Mouse (Mus musculus): ENCODE measurements at regions not wholly inside any gene's neighbourhood (a gene's known extent, or its start where the extent isn't known, plus 50 kb on each side); places are given as distances from the start of the nearest gene placed in this dataset.

DNA sequence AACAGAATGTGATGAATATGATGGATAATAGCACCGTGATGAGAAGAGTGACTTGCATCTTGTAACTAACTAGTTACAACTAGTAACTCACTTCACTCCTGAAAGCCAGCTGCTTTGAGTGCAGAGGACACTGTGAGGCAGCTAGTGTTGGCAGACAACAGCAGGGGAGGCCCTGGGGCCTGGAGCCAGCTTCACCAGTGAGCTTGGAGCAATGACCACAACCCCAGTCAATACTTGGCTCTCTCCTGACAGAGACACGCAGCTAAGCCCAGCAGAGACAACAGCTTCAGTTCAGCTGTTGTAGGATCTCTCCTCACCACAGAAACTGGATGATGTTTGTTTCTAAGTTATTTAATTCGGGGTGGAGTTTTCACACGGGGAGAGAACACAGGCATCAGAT is 209.6 kb upstream of the N4bp1 start:
- H3K4me3 ChIP-seq (ENCODE audit: low read depth, low read length) = no peak overlapping the region
- H3K4me1 ChIP-seq (ENCODE audit: control insufficient read depth, insufficient read depth, low read length) = no peaks in the 10 kb centered on the region
- H3K4me2 ChIP-seq (ENCODE audit: low read depth) = no peak overlapping the region
- WGBS = 83% methylated on average over 4 of the region's 4 CpGs
- ATAC-seq (ENCODE audit: insufficient read depth, low FRiP score, low TSS enrichment) = no peak
- H3K36me3 ChIP-seq (ENCODE audit: control insufficient read depth, insufficient read depth, low read length) = no peaks in the 10 kb centered on the region
- no peak overlapping the region for H3K9ac ChIP-seq (ENCODE audit: low read length)
- H3K9me3 ChIP-seq (ENCODE audit: control insufficient read depth, low read length) = no peaks in the 10 kb centered on the region
- no peaks in the 10 kb centered on the region for H3K27me3 ChIP-seq (ENCODE audit: control insufficient read depth, insufficient read depth, low read length)
- no peak for DNase-seq (ENCODE audit: low spot score)
- no peak overlapping the region for H3K27ac ChIP-seq (ENCODE audit: low read depth, low read length)

DNA sequence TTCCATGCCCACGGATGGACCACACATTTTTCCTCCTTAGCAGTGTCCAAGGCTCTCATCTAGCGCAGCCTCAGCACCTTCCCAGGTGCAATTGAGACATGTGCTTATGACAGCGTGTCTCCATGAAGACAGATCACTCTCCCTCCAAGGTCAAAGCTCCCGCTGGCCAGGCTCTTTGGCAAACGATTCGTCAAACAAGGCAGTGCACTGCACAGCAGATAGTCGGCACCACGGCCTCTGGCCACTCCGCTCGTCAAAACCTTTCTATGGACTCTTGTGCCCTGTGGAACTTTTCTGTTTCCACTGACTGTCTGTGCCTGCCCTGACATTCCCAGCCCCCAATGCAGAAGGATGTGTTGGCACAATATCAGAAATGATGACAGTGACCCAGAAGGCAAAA is 208.7 kb upstream of the N4bp1 start:
- Histone ChIP-seq H3K4me2 (ENCODE audit: low read depth) (no peak overlapping the region), H3K27ac (ENCODE audit: low read depth, low read length) (0 out of 2 replicates have a peak overlapping the region, but pooled peaks have one; percentile 8), H3K9ac (ENCODE audit: low read length) (no peak overlapping the region), H3K4me3 (ENCODE audit: low read depth, low read length) (no peak overlapping the region), H3K4me1 (ENCODE audit: control insufficient read depth, insufficient read depth, low read length) (no peaks in the 10 kb centered on the region), H3K36me3 (ENCODE audit: control insufficient read depth, insufficient read depth, low read length) (no peaks in the 10 kb centered on the region), H3K9me3 (ENCODE audit: control insufficient read depth, low read length) (no peaks in the 10 kb centered on the region), H3K27me3 (ENCODE audit: control insufficient read depth, insufficient read depth, low read length) (no peaks in the 10 kb centered on the region)
- ATAC-seq (ENCODE audit: insufficient read depth, low FRiP score, low TSS enrichment) (no peak), DNase-seq (ENCODE audit: low spot score) (no peak)
- 66% methylated on average over 10 of the region's 10 CpGs for WGBS

DNA sequence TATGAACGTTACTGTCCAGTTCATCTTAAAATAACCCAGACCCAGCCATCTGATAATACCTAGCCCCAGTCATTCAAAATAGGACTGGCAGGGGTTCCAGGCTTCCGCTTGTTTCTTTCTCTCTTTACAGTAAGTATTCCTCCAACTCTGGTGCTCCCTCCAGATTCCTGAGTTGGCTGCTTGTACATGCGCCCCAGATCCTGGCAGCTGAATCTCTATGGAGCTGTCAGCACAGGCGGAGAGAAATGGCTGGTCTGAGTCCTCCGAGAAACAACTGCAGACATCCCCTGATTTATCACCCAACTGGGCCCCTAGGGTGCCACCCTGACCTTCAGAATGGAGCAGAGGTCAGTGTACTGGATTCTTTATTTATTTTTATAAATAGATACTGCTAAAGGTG is 208.0 kb upstream of the N4bp1 start:
- Histone ChIP-seq H3K36me3 (ENCODE audit: control insufficient read depth, insufficient read depth, low read length) (no peaks in the 10 kb centered on the region), H3K27me3 (ENCODE audit: control insufficient read depth, insufficient read depth, low read length) (no peaks in the 10 kb centered on the region), H3K4me1 (ENCODE audit: control insufficient read depth, insufficient read depth, low read length) (no peaks in the 10 kb centered on the region), H3K4me2 (ENCODE audit: low read depth) (no peak overlapping the region), H3K9me3 (ENCODE audit: control insufficient read depth, low read length) (no peaks in the 10 kb centered on the region), H3K27ac (ENCODE audit: low read depth, low read length) (no peak overlapping the region), H3K9ac (ENCODE audit: low read length) (no peak overlapping the region), H3K4me3 (ENCODE audit: low read depth, low read length) (no peak overlapping the region)
- DNase-seq (ENCODE audit: low spot score) (no peak), ATAC-seq (ENCODE audit: insufficient read depth, low FRiP score, low TSS enrichment) (no peak)
- 66% methylated on average over 5 of the region's 5 CpGs for WGBS

DNA sequence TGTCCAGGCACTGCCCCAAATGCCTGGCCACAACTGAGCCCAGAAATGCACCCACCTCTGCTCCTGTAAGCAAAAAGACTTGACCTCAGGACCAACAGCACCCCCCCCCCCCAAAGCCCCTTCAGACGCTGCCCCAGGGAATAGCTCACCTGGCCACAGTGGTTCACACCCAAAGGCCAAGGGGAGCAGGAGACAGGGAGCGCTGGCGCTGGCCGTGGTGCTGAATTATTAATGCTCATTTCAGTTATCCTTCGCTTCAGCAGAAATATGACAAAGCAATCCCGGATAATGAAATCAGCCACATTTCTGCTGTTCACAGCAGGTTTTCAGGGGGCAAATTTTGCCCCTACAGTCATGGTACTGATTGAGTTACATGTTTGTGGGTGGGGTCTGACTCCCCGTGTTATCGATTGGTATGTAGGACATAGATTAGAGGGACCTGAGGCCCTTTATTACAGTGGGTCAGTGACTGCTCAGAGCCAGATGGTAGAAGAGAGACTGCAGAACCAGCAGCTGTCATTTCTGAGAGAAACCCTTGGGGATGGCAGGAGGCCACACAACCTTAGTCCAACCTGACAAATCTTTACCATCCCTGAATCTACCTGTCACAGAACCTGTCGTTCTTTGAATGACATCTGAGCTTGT is 202.5 kb upstream of the N4bp1 start:
- Histone ChIP-seq H3K4me1 (ENCODE audit: control insufficient read depth, insufficient read depth, low read length) (no peaks in the 10 kb centered on the region), H3K4me3 (ENCODE audit: low read depth, low read length) (no peak overlapping the region), H3K4me2 (ENCODE audit: low read depth) (no peak overlapping the region), H3K36me3 (ENCODE audit: control insufficient read depth, insufficient read depth, low read length) (no peaks in the 10 kb centered on the region), H3K9me3 (ENCODE audit: control insufficient read depth, low read length) (no peaks in the 10 kb centered on the region), H3K9ac (ENCODE audit: low read length) (no peak overlapping the region), H3K27ac (ENCODE audit: low read depth, low read length) (no peak overlapping the region), H3K27me3 (ENCODE audit: control insufficient read depth, insufficient read depth, low read length) (no peaks in the 10 kb centered on the region)
- WGBS = 51% methylated on average over 9 of the region's 9 CpGs
- ATAC-seq (ENCODE audit: insufficient read depth, low FRiP score, low TSS enrichment) (no peak), DNase-seq (ENCODE audit: low spot score) (peak; percentile 68)

DNA sequence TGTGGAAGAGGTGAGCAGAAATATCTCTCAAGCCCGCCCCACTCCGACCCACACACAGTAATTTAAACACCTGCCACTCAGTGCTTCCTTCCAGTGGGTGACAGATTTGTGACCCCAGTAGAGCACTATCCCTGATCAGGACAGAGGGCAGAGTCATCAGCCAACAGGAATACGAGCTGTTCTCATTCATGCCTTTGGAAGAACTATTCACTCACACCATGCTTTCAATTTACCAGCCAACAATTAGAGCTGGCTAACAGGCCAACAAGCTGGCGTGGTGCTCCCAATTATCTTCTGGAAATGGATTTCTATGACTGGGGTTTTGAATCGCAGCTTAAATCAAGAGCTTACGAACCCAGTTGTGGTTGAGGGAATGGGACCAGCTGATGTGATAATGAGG is 193.2 kb upstream of the N4bp1 start:
- ATAC-seq (ENCODE audit: insufficient read depth, low FRiP score, low TSS enrichment) (no peak), DNase-seq (ENCODE audit: low spot score) (no peak)
- no peaks in the 10 kb centered on the region for H3K36me3 ChIP-seq (ENCODE audit: control insufficient read depth, insufficient read depth, low read length)
- WGBS = 67% methylated on average over 6 of the region's 6 CpGs
- no peak overlapping the region for H3K9ac ChIP-seq (ENCODE audit: low read length)
- H3K27ac ChIP-seq (ENCODE audit: low read depth, low read length) = no peak overlapping the region
- H3K4me2 ChIP-seq (ENCODE audit: low read depth) = no peak overlapping the region
- H3K4me1 ChIP-seq (ENCODE audit: control insufficient read depth, insufficient read depth, low read length) = no peaks in the 10 kb centered on the region
- no peaks in the 10 kb centered on the region for H3K27me3 ChIP-seq (ENCODE audit: control insufficient read depth, insufficient read depth, low read length)
- H3K9me3 ChIP-seq (ENCODE audit: control insufficient read depth, low read length) = no peaks in the 10 kb centered on the region
- no peak overlapping the region for H3K4me3 ChIP-seq (ENCODE audit: low read depth, low read length)

DNA sequence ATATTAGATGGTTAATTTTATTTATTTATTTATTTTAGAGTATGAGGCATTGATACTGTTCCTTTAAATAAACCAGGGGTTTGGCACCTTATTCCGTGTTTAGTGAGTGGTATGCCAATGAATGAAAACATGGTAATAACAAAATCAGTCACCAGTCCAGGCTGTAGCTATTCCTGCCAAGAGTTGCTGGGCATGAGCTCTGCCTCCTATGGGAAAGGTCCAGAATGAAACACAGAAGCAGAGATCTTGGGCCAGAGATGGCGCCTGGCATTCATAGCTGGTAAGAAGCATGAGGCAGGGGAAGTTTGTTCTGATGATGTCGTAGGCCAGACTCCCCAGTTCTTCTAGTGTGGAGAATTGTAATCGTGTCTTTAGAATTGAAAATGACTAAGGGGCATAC is 190.9 kb upstream of the N4bp1 start:
- Histone ChIP-seq H3K9ac (ENCODE audit: low read length) (no peak overlapping the region), H3K4me2 (ENCODE audit: low read depth) (no peak overlapping the region), H3K27ac (ENCODE audit: low read depth, low read length) (no peak overlapping the region), H3K27me3 (ENCODE audit: control insufficient read depth, insufficient read depth, low read length) (no peaks in the 10 kb centered on the region), H3K4me1 (ENCODE audit: control insufficient read depth, insufficient read depth, low read length) (no peaks in the 10 kb centered on the region), H3K4me3 (ENCODE audit: low read depth, low read length) (no peak overlapping the region), H3K36me3 (ENCODE audit: control insufficient read depth, insufficient read depth, low read length) (no peaks in the 10 kb centered on the region), H3K9me3 (ENCODE audit: control insufficient read depth, low read length) (no peaks in the 10 kb centered on the region)
- ATAC-seq (ENCODE audit: insufficient read depth, low FRiP score, low TSS enrichment) (no peak), DNase-seq (ENCODE audit: low spot score) (no peak)
- 87% methylated on average over 4 of the region's 4 CpGs for WGBS

DNA sequence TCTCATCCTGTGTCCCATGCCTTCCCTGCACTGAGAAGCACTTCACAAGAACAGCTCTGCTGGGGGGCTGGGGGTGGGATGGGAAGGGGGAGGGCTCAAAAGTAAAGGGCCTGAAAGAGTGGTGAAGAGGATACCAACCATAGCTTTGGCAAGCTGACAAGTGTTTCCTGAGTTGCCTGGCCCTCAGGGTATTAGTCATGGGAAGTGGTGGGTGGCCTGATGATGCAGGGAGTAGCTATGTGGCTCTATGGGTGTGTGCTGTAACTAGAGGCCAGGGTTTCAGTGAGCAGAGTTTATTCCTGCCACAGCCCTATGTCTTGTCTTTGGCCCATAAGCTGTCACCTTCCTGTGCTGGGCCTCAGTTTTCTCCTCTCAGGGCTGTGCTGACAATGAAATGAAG is 186.2 kb upstream of the N4bp1 start:
- H3K4me2 ChIP-seq (ENCODE audit: low read depth) = no peak overlapping the region
- no peak overlapping the region for H3K27ac ChIP-seq (ENCODE audit: low read depth, low read length)
- H3K4me3 ChIP-seq (ENCODE audit: low read depth, low read length) = no peak overlapping the region
- no peak for DNase-seq (ENCODE audit: low spot score)
- ATAC-seq (ENCODE audit: insufficient read depth, low FRiP score, low TSS enrichment) = no peak
- no peaks in the 10 kb centered on the region for H3K4me1 ChIP-seq (ENCODE audit: control insufficient read depth, insufficient read depth, low read length)
- no peaks in the 10 kb centered on the region for H3K27me3 ChIP-seq (ENCODE audit: control insufficient read depth, insufficient read depth, low read length)
- H3K9me3 ChIP-seq (ENCODE audit: control insufficient read depth, low read length) = no peaks in the 10 kb centered on the region
- H3K36me3 ChIP-seq (ENCODE audit: control insufficient read depth, insufficient read depth, low read length) = no peaks in the 10 kb centered on the region
- H3K9ac ChIP-seq (ENCODE audit: low read length) = no peak overlapping the region

DNA sequence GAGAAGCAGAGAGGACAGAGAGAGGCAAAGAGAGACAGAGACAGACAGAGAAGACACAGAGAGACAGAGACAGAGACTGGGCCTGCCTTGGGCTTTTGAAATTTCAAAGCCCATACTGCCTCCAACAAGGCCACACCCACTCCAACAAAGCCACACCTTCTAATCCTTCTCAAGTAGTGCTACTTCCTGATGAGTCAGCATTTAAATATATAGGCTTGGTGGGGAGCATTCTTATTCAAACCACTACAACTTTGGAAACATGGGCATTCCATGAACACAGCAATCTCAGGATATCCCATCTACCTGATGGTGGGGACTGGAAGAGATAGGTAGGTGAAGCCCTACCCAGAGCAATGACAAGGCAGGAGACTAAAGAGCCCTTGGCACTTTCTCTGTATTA is 182.0 kb upstream of the N4bp1 start:
- no peak overlapping the region for H3K4me3 ChIP-seq (ENCODE audit: low read depth, low read length)
- no peaks in the 10 kb centered on the region for H3K9me3 ChIP-seq (ENCODE audit: control insufficient read depth, low read length)
- H3K27ac ChIP-seq (ENCODE audit: low read depth, low read length) = no peak overlapping the region
- DNase-seq (ENCODE audit: low spot score) (no peak), ATAC-seq (ENCODE audit: insufficient read depth, low FRiP score, low TSS enrichment) (no peak)
- no peak overlapping the region for H3K9ac ChIP-seq (ENCODE audit: low read length)
- no peaks in the 10 kb centered on the region for H3K36me3 ChIP-seq (ENCODE audit: control insufficient read depth, insufficient read depth, low read length)
- H3K4me2 ChIP-seq (ENCODE audit: low read depth) = no peak overlapping the region
- H3K4me1 ChIP-seq (ENCODE audit: control insufficient read depth, insufficient read depth, low read length) = no peaks in the 10 kb centered on the region
- no peaks in the 10 kb centered on the region for H3K27me3 ChIP-seq (ENCODE audit: control insufficient read depth, insufficient read depth, low read length)

DNA sequence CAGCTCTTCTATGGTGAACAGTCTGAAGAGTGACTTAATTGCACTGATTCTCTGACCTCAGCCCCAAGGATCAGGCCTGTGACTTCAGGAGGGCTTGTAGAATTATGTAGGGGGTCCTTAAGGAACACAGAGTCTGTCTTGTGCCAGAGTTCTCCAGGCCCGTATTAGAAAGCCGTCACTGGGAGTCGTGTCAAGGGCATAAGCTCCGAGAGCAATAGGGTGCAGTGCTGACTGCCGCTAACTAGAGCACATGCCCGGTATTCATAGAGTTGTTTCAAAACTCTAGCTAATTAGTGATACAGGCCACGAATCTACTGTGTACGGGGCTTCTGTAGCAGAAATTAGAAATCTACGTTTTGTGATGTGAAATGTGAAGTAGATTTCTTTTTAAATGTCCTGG is 179.7 kb upstream of the N4bp1 start:
- H3K9me3 ChIP-seq (ENCODE audit: control insufficient read depth, low read length) = no peaks in the 10 kb centered on the region
- peak overlapping the region; percentile 47; the same call in 1 of the 2 replicates for H3K27ac ChIP-seq (ENCODE audit: low read depth, low read length)
- WGBS = 89% methylated on average over 9 of the region's 9 CpGs
- no peak overlapping the region for H3K4me2 ChIP-seq (ENCODE audit: low read depth)
- no peak overlapping the region for H3K9ac ChIP-seq (ENCODE audit: low read length)
- ATAC-seq (ENCODE audit: insufficient read depth, low FRiP score, low TSS enrichment) = no peak
- no peaks in the 10 kb centered on the region for H3K36me3 ChIP-seq (ENCODE audit: control insufficient read depth, insufficient read depth, low read length)
- H3K4me3 ChIP-seq (ENCODE audit: low read depth, low read length) = no peak overlapping the region
- no peak for DNase-seq (ENCODE audit: low spot score)
- no peaks in the 10 kb centered on the region for H3K27me3 ChIP-seq (ENCODE audit: control insufficient read depth, insufficient read depth, low read length)
- no peaks in the 10 kb centered on the region for H3K4me1 ChIP-seq (ENCODE audit: control insufficient read depth, insufficient read depth, low read length)
